Mouse (Mus musculus): Measurements from ENCODE around the gene Caps2. TPM values are rescaled to one million over a fixed set of nuclear protein-coding genes. Genes with fewer than 3 reads are reported as not detected.
"Not testable (repeated sequence)": the region's sequence is repeated elsewhere in the genome, so short reads cannot be mapped to it uniquely, and the experiment has no call there.

Caps2 gene
- 0.74 and 0.80 TPM in 2 replicates for polyA plus RNA-seq (2014; fragmentation: Nextera tagmentation; extraction: Ambion mirVana)

- Histone ChIP-seq H3K9ac (ENCODE audit: low read depth, low read length) (no peak within 1 kb of the TSS), H3K4me2 (replicated peaks; ENCODE audit: low read depth, low read length) (no peak within 1 kb of the TSS), H3K27ac (ENCODE audit: low read depth, low read length) (no peak within 1 kb of the TSS)
Observed at GRCm38 (mm10) chr10:112163168-112163766, at the start of gene Caps2. TSS of gene Caps2 (plus strand) at chr10:112163621.

GRCm38 (mm10) chr10:112125090-112125489, 38.3 kb upstream of the Caps2 start:
- not testable (repeated sequence) for H3K36me3 ChIP-seq (ENCODE audit: control insufficient read depth, insufficient read depth, low read length); H3K27me3 ChIP-seq (ENCODE audit: control insufficient read depth, insufficient read depth, low read length); H3K27ac ChIP-seq (ENCODE audit: low read depth, low read length); H3K4me2 ChIP-seq (replicated peaks; ENCODE audit: low read depth, low read length); ATAC-seq (ENCODE audit: low FRiP score); H3K9me3 ChIP-seq (ENCODE audit: control insufficient read depth, low read length); H3K4me3 ChIP-seq (ENCODE audit: low read depth, low read length); H3K9ac ChIP-seq (ENCODE audit: low read depth, low read length); DNase-seq (ENCODE audit: low spot score); H3K4me1 ChIP-seq (replicated peaks; ENCODE audit: control insufficient read depth, insufficient read depth, low read length)
- 53% methylated on average over 2 of the region's 2 CpGs for WGBS

More at GRCm38 (mm10) chr10:112163168-112163766, at the start of gene Caps2:
- Histone ChIP-seq H3K4me3 (ENCODE audit: low read depth, low read length) (no peak within 1 kb of the TSS), H3K9me3 (ENCODE audit: control insufficient read depth, low read length) (no peaks in the 10 kb centered on the region), H3K4me1 (replicated peaks; ENCODE audit: control insufficient read depth, insufficient read depth, low read length) (no peaks in the 10 kb centered on the region), H3K36me3 (ENCODE audit: control insufficient read depth, insufficient read depth, low read length) (no peaks in the 10 kb centered on the region), H3K27me3 (ENCODE audit: control insufficient read depth, insufficient read depth, low read length) (no peaks in the 10 kb centered on the region)
- DNase-seq (ENCODE audit: low spot score) (peak; percentile 68), ATAC-seq (ENCODE audit: low FRiP score) (peak; percentile 72)
- WGBS, result 37% methylated on average over 4 of the region's 4 CpGs

- H3K4me2 ChIP-seq (replicated peaks; ENCODE audit: low read depth, low read length); H3K9ac ChIP-seq (ENCODE audit: low read depth, low read length); H3K9me3 ChIP-seq (ENCODE audit: control insufficient read depth, low read length); H3K27ac ChIP-seq (ENCODE audit: low read depth, low read length); DNase-seq (ENCODE audit: low spot score); ATAC-seq (ENCODE audit: low FRiP score); H3K27me3 ChIP-seq (ENCODE audit: control insufficient read depth, insufficient read depth, low read length); H3K4me1 ChIP-seq (replicated peaks; ENCODE audit: control insufficient read depth, insufficient read depth, low read length); H3K36me3 ChIP-seq (ENCODE audit: control insufficient read depth, insufficient read depth, low read length); H3K4me3 ChIP-seq (ENCODE audit: low read depth, low read length): not testable (repeated sequence)
- WGBS, result 85% methylated on average over 6 of the region's 6 CpGs
Observed at GRCm38 (mm10) chr10:112127682-112128230, 35.7 kb upstream of the Caps2 start.

- no peak for ATAC-seq (ENCODE audit: low FRiP score)
Observed at GRCm38 (mm10) chr10:112132194-112132593, 31.2 kb upstream of the Caps2 start.

GRCm38 (mm10) chr10:112138050-112138870, 25.2 kb upstream of the Caps2 start:
- ATAC-seq (ENCODE audit: low FRiP score), result peak; percentile 88
- Histone ChIP-seq H3K4me2 (replicated peaks; ENCODE audit: low read depth, low read length) (peak overlapping the region; percentile 37; the same call in 1 of the 2 replicates), H3K27ac (ENCODE audit: low read depth, low read length) (no peak overlapping the region), H3K4me3 (ENCODE audit: low read depth, low read length) (peak overlapping the region; percentile 24; the same call in 1 of the 2 replicates), H3K27me3 (ENCODE audit: control insufficient read depth, insufficient read depth, low read length) (no peaks in the 10 kb centered on the region), H3K9ac (ENCODE audit: low read depth, low read length) (0 out of 2 replicates have a peak overlapping the region, but pooled peaks have one; percentile 31), H3K9me3 (ENCODE audit: control insufficient read depth, low read length) (no peaks in the 10 kb centered on the region), H3K36me3 (ENCODE audit: control insufficient read depth, insufficient read depth, low read length) (no peaks in the 10 kb centered on the region), H3K4me1 (replicated peaks; ENCODE audit: control insufficient read depth, insufficient read depth, low read length) (no peaks in the 10 kb centered on the region)
- WGBS, result 16% methylated on average over 9 of the region's 9 CpGs
- DNase-seq (ENCODE audit: low spot score), result peak; percentile 82

More at GRCm38 (mm10) chr10:112132194-112132593, 31.2 kb upstream of the Caps2 start:
- no peak overlapping the region for H3K4me3 ChIP-seq (ENCODE audit: low read depth, low read length)
- WGBS, result 88% methylated on average over 3 of the region's 3 CpGs
- no peak overlapping the region for H3K9ac ChIP-seq (ENCODE audit: low read depth, low read length)
- H3K9me3 ChIP-seq (ENCODE audit: control insufficient read depth, low read length), result no peaks in the 10 kb centered on the region
- H3K27ac ChIP-seq (ENCODE audit: low read depth, low read length), result no peak overlapping the region
- H3K4me1 ChIP-seq (replicated peaks; ENCODE audit: control insufficient read depth, insufficient read depth, low read length), result no peaks in the 10 kb centered on the region
- DNase-seq (ENCODE audit: low spot score), result no peak
- H3K4me2 ChIP-seq (replicated peaks; ENCODE audit: low read depth, low read length), result no peak overlapping the region
- no peaks in the 10 kb centered on the region for H3K36me3 ChIP-seq (ENCODE audit: control insufficient read depth, insufficient read depth, low read length)
- no peaks in the 10 kb centered on the region for H3K27me3 ChIP-seq (ENCODE audit: control insufficient read depth, insufficient read depth, low read length)

GRCm38 (mm10) chr10:112138871-112139430, 24.5 kb upstream of the Caps2 start:
- DNase-seq (ENCODE audit: low spot score) (no peak), ATAC-seq (ENCODE audit: low FRiP score) (peak; percentile 64)
- 0 out of 2 replicates have a peak overlapping the region, but pooled peaks have one; percentile 31 for H3K9ac ChIP-seq (ENCODE audit: low read depth, low read length)
- H3K4me3 ChIP-seq (ENCODE audit: low read depth, low read length), result peak overlapping the region; percentile 24; the same call in 1 of the 2 replicates
- no peaks in the 10 kb centered on the region for H3K27me3 ChIP-seq (ENCODE audit: control insufficient read depth, insufficient read depth, low read length)
- no peaks in the 10 kb centered on the region for H3K4me1 ChIP-seq (replicated peaks; ENCODE audit: control insufficient read depth, insufficient read depth, low read length)
- no peak overlapping the region for H3K27ac ChIP-seq (ENCODE audit: low read depth, low read length)
- H3K4me2 ChIP-seq (replicated peaks; ENCODE audit: low read depth, low read length), result peak overlapping the region; percentile 37; the same call in 1 of the 2 replicates
- WGBS, result 41% methylated on average over 6 of the region's 6 CpGs
- no peaks in the 10 kb centered on the region for H3K9me3 ChIP-seq (ENCODE audit: control insufficient read depth, low read length)
- no peaks in the 10 kb centered on the region for H3K36me3 ChIP-seq (ENCODE audit: control insufficient read depth, insufficient read depth, low read length)

- WGBS, result 59% methylated on average over 2 of the region's 2 CpGs
- no peak overlapping the region for H3K4me2 ChIP-seq (replicated peaks; ENCODE audit: low read depth, low read length)
Observed at GRCm38 (mm10) chr10:112139834-112140233, 23.6 kb upstream of the Caps2 start.

GRCm38 (mm10) chr10:112159882-112160560, 3.4 kb upstream of the Caps2 start, which contains the start of gene Glipr1l3:
TSS of gene Glipr1l3 (minus strand) at chr10:112160327.
- WGBS, result 17% methylated on average over 15 of the region's 15 CpGs
- H3K27ac ChIP-seq (ENCODE audit: low read depth, low read length); H3K9me3 ChIP-seq (ENCODE audit: control insufficient read depth, low read length); H3K27me3 ChIP-seq (ENCODE audit: control insufficient read depth, insufficient read depth, low read length); H3K4me1 ChIP-seq (replicated peaks; ENCODE audit: control insufficient read depth, insufficient read depth, low read length); H3K9ac ChIP-seq (ENCODE audit: low read depth, low read length); H3K4me3 ChIP-seq (ENCODE audit: low read depth, low read length); H3K36me3 ChIP-seq (ENCODE audit: control insufficient read depth, insufficient read depth, low read length); H3K4me2 ChIP-seq (replicated peaks; ENCODE audit: low read depth, low read length): not testable (repeated sequence)
- DNase-seq (ENCODE audit: low spot score), result peak; percentile 93
- ATAC-seq (ENCODE audit: low FRiP score), result peak; percentile 91

More at GRCm38 (mm10) chr10:112139834-112140233, 23.6 kb upstream of the Caps2 start:
- H3K4me3 ChIP-seq (ENCODE audit: low read depth, low read length), result no peak overlapping the region
- H3K9me3 ChIP-seq (ENCODE audit: control insufficient read depth, low read length), result no peaks in the 10 kb centered on the region
- H3K27ac ChIP-seq (ENCODE audit: low read depth, low read length), result no peak overlapping the region
- H3K4me1 ChIP-seq (replicated peaks; ENCODE audit: control insufficient read depth, insufficient read depth, low read length), result no peaks in the 10 kb centered on the region
- no peak overlapping the region for H3K9ac ChIP-seq (ENCODE audit: low read depth, low read length)
- no peaks in the 10 kb centered on the region for H3K27me3 ChIP-seq (ENCODE audit: control insufficient read depth, insufficient read depth, low read length)
- H3K36me3 ChIP-seq (ENCODE audit: control insufficient read depth, insufficient read depth, low read length), result no peaks in the 10 kb centered on the region
- ATAC-seq (ENCODE audit: low FRiP score) (no peak), DNase-seq (ENCODE audit: low spot score) (no peak)
